Mouse (Mus musculus): Measurements from ENCODE around the gene Gm49322.

The Gm49322 gene

DNA sequence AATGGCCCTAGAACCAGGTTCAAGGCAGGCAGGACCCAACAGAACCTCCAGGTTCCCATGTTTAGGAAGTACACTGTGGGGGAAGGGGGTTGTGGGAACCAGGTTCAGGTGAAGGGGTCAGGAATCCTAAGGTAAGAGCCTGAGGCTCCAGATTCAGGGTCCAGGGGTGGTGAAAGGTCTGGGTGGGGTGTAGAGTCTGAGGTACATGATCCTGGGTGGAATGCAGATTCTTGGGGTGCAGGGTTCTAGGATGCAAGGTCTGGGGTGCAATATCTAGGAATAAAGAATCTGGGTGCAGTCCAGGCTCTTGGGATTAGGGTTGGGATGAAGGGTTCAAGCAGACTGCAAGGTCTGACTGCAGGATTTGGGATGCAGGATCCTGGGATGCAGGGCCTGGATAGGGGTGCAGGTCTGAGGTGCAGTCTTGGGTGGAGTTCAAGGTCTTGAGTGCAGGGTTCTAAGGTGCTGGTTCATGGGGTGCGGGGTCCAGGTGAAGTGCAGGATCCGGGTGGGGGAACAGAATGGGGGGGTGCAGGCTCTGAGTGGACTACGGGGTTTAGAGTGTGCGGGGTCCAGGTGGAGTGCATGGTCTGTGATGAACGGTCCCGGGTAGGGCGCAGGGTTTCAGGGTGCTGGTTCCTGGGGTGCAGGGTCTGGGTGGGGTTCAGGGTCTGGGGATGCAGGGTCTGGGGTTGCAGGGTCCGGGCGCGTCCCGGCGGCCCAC is 49.7 kb downstream of the Gm49322 start:
- peak in 1 of 2 experiments; percentile 32 for DNase-seq (ENCODE audit: low spot score in 2 of 2)

DNA sequence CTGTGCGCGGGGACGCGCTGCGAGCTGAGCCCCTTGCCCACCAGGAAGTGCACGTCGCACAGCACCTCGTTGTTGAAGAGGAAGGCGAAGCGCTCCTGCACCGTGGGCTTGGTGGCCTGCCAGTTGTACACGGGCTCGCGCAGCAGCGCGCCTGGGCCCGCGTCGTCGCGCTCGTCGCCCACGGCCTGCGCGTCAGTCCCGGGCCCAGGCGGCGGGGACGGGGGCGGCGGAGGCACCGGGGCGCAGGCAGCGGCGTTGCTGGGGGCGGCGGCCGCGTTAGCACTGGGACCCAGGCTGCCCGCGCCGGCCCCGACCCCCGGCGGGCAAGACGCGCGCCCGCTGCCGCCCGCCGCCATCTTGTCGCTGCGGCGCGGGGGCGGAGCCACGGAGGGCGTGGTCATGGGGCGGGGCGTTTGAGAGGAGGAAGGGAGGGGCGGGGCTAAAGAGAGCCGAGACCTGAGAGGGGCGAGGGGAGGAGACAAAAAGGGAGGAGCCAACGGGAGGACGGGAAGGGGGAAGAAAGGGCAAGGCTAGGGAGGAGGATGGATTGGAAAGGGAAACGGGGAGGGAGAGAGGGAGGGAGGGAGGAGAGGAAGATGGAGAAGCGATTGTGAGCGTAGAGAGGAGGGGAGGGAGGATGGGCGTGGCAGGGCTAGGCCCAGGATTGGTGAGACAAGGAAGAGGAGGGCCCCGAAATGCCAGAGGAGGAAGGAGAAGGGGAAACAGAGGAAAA is 50.5 kb downstream of the Gm49322 start:
- peak; percentile 93 to 95 for DNase-seq (ENCODE audit: low spot score in 2 of 2)

DNA sequence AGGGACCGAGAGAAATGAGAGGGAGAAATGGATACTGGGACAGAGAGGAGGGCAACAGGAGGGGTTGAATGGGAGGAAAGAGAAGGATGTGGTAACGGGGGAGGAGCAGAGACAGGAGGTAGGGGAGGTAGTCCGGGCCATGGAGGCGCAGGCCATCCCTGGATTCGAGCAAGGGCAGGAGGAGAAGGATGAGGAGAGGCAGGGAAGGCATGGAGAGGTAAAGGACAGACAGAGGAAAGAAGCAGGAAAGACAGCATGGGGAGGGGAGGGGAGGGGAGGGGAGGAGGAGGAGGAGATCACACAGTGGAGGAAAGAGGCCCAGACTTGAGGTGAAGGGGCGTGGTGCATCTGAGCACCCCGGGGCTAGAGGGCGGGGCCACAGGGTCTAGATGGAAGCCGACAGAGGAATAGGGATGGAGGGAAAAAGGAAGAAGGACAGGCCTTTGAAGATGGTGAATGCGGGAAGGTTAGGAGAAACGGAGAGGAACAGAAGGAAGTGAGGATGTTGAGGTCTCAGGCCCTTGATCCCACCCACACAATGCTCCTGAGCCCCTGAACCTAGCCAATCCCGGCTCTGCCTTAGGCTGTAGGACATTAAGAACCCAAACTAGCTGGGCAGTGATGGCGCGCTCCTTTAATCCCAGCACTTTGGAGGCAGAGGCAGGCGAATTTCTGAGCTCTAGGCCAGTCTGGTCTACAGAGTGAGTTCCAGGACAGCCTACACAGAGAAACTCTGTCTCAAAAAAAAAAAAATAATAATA is 51.2 kb downstream of the Gm49322 start, which contains the start of gene Btbd2:
Gene Btbd2 (minus strand): TSS at position 209 of the 761 bp plus-strand sequence.
- no peak for DNase-seq (ENCODE audit: low spot score in 2 of 2)

DNA sequence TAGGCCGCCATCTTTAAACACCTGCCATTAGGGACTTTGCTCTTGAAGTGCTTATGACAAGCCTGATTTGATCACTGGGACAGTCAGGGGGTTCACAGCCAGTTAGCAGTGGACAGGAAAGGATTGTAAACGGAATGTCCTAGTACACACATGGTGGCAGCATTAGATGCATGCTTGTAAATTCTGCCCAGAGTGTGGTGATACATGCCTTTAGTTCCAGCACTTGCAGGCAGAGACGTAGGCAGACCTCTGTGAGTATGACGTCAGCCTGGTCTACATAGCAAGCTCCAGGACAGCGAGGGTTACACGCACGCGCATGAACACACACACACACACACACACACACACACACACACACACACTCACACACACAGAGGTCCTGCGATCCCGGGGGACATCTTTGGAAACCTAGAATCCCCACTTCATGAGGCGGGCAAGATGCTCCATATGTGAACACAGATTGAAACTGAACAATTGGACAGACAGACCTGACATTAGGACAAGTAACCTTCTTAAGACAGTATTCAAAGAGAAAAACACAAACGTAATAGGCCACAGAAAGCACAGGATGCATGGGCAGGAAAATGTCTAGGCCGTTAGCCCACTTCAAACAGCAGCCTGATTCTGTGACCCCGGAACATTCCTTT is 52.5 kb downstream of the Gm49322 start:
- no peak for DNase-seq (ENCODE audit: low spot score in 2 of 2)

DNA sequence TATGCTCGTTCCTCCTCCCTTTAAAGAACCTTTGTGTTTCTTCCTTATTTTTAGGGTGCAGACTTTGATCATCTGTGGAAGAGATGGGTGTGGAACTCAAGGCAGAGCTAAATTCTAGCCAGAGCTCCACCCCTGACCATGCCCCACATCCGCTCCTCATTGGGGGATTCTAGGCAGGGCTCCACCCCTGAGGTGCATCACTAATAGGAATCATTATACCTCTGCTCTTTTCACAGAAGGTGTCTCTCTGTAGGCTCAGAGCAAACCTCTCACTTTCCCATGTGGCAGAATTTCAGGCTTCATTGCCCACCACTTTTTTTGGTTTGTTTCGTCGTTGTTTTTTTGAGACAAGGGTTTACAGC is 53.0 kb downstream of the Gm49322 start:
- DNase-seq (ENCODE audit: low spot score in 2 of 2), result no peak

DNA sequence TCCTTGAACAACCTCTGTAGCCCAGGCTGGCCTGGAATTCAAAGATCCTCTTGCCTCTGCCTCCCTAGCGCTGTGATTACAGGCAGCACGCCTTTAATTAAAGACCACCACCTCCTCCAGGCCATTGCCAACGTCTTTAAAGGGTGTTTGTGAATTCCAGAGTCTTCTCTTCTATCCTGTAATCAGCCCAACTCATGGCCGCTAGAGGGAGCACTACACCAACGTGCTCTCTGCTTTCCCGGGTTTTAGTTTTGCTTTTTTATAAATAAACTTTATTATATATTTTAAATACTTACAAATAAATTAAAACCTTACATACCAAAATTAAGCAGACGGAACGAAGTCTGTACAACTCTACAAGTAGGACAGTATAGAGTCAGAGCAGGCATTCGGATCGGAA is 53.4 kb downstream of the Gm49322 start:
- DNase-seq (ENCODE audit: low spot score in 2 of 2), result peak; percentile 52 to 78

DNA sequence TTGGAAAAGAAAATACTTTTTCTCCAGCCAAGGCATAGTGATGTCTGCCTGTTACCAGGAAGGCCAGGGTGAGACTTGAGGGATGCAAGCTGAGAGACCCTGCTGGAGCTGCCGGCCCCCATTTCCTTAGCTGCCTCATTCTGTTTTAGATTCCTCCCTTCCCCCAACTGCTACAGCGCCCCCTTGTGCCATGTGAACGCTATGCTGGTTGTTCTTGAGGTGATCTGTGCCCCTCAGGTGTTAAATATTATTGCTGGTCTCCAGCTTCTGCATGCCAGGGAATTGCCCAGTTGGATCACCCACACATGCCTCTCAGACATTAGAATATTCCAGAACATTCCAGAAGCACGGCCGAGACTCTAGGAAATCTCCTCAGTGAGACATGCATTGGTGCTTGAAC is 55.3 kb downstream of the Gm49322 start:
- no peak for DNase-seq (ENCODE audit: low spot score in 2 of 2)

DNA sequence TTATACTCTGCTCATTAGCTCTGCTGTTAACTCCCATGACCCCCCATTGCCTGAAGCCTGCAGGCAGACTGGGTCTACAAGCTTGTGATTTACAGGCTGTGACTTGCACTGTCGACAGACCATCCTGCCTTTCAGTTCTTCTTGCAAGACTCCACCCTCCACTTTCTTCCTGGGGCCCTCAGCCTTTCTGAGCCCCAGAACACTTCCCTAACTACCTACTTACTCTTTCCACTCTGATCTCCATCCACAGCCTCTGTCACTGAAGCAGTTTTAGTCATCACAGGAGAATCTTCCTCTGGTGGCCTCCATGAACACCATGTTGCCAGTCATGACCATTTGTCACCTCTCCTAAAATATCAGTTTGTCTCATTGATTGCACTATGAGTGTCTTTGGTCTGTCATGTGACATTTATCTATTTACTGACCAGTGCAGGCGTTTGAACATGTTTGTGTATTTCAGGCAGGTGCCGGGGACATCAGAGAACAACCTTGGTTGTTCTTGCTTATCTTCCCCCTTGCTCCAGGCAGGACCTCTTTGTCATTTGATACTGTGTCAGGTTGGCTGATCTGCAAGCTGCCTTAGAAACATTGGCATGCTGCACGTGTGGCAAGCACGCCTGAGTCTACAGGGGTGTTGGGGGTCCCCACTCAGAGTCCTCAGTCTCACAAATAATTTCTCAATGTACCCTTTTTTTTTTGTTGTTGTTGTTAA is 57.8 kb downstream of the Gm49322 start:
- DNase-seq (ENCODE audit: low spot score in 2 of 2), result peak in 1 of 2 experiments; percentile 43

DNA sequence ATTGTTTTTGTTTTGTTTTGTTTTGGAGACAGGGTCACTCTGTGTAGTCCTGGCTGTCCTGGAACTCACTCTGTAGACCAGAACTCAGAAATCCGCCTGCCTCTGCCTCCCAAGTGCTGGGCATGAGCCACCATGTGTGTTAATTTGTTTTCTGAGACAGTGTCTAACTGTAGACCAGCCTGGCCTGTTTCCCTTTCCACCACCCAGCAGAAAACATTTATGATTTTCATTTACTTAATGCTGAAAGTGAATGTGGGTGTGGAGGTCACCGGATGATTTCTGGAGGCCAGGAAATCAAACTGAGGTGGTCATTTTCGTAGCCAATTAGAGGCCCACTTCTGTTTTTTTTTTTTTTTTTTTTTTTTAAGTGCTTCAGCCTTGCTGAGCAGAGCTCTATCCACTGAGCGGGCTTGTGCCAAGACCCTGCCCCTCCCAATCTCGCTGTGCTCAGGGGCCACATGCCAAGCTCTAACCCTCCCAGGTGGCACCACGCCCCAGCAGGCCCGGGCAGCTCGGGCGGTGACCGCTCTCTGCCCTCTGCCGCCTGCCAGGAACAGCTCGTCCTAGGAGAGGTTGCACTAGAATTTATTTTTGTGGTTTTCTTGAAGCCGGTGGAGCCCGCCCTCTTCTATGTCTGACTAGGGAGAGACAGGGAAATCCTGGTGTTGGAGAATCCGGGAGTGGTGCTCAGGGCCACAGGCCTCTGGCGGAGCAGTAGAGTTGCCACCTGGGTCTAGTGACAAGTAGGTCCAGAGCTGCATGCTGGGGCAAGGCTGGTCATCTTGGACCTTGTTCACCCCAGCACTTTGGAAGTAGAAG is 58.6 kb downstream of the Gm49322 start:
- DNase-seq (ENCODE audit: low spot score in 2 of 2), result peak; percentile 91

DNA sequence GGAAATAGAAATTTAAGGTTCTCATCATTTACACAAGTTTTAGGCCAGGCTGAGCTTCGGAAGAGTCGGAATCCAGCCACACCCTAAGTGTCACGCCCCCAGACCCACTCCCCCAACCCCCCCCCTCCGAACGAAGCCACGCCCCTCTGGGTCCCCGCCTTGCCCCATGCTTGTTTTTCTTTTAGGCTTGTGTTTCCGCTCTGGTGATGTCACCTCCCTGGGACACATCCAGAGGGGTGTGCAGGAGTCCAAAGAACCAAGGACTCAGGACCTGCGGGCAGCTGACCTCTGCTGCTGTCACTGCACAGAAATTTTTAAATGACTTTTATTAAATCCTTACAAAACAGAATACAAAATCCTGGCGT is 59.2 kb downstream of the Gm49322 start:
- DNase-seq (ENCODE audit: low spot score in 2 of 2), result peak; percentile 88 to 89
